Mouse (Mus musculus) CD8-positive naive resting alpha-beta T cell, adult 2 months (primary cell): Measurements from ENCODE around the gene Adcy9.

Experiments used
- DNase-seq, 2 experiments: peaks; one replicate each; pipeline ENCODE4 v3.0.0; 2022; ENCODE audit warnings: low read depth in 2 of 2, low spot score in 2 of 2

The Adcy9 gene

GRCm38 (mm10) chr16:4420298-4421054 is at the start of gene Adcy9:
Adcy9 (minus strand) TSS chr16:4420498.
- DNase-seq = peak; percentile 8 to 11

GRCm38 (mm10) chr16:4469599-4470352 is 49.5 kb upstream of the Adcy9 start:
- DNase-seq = no peak

DNA sequence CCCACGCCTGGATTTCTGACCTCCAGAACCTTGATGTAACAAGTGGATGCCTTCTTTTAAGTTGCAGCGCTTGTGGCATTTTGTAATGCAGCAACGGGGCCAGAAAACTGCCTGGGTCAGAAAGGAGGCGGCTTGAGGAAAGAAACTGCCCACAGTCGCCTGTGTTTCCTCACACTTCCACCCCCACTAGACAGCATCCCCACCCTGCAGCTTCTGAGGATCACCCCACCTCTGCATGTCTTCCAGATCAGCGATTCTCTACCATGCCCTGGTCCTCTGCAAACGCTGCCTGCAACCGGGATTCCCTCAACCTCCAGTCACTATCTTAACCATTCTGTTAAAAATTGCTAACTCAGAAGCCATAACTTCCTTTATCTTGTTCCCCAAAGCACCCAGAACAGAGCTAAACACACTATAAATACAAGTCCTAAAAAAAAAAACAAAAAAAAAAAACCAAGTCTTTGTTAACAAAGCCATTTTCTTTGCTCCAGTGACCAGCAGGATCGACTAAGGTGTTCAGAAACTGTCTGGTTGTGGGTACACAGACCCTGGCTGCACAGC is 44.3 kb upstream of the Adcy9 start:
- DNase-seq = no peak

- no peak for DNase-seq
Measured at GRCm38 (mm10) chr16:4457927-4458326, 37.6 kb upstream of the Adcy9 start.

DNA sequence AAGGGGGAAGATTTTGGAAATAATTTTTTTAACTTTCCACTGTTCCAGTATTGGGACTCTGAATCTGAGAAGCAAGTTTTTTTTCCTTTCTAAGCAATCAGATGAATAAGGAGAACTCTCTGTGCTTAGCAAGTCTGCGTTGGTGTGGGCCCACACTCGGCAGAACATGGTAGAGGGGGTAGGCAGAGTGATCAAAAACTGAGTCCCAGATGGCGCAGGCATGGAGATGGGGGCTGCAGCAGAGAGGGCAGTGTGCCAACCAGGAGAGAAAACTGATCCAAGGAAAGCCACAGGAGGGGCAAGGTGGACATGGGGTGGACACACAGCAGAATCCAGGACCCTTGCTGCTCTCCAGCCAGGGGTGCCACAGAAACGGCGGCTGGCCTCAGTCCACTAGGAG is 36.1 kb upstream of the Adcy9 start:
- no peak for DNase-seq

GRCm38 (mm10) chr16:4455693-4456092 is 35.4 kb upstream of the Adcy9 start:
- DNase-seq = no peak

GRCm38 (mm10) chr16:4454563-4454962 is 34.3 kb upstream of the Adcy9 start:
- no peak for DNase-seq

- DNase-seq = no peak
Measured at GRCm38 (mm10) chr16:4449418-4449817, 29.1 kb upstream of the Adcy9 start.

DNA sequence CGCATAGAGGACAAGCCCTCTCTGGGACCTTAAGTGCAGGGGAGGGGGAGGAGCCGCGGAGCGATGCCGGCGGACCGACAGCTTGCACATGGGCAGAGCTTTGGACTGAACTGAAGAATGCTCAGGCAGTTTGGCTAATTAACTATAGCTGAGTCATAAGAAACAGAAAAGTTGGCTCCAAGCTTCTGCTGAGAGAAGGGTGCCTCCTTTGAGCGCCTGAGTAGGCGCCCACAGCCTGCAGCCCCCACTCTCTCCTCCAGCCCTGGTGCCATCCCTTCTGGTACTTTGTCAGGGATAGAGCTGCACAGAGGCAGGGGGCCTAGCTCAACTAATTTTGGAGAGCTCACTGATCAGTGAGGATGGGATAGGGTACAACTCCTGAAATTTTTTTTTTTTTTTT is 27.9 kb upstream of the Adcy9 start:
- DNase-seq = no peak

GRCm38 (mm10) chr16:4446395-4446794 is 26.1 kb upstream of the Adcy9 start:
- DNase-seq = no peak

- no peak for DNase-seq
Measured at GRCm38 (mm10) chr16:4444378-4444777, 24.1 kb upstream of the Adcy9 start.

GRCm38 (mm10) chr16:4439302-4440066 is 19.2 kb upstream of the Adcy9 start:
- no peak for DNase-seq

DNA sequence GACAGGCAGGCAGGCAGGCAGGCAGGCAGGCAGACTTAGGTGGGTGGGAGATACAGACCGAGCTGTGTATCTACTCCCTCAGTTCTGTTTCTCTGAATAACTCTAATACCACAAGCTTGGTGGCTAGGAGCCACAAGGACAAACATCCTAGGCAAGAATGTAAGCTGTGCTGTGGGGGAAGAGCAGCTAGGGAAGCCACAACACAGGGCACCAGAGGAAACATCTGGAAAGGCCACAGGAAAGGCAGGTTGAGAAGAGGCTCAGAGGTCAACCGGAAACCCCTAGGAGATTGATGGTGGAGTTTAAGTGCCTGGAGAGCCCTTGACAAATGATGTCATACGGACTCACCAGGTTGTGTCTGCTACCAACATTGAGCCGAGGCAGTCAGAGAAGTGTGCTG is 16.4 kb upstream of the Adcy9 start:
- DNase-seq = no peak

GRCm38 (mm10) chr16:4435371-4435770 is 15.1 kb upstream of the Adcy9 start:
- no peak for DNase-seq

GRCm38 (mm10) chr16:4431841-4432240 is 11.5 kb upstream of the Adcy9 start:
- DNase-seq = no peak

- no peak for DNase-seq
Measured at GRCm38 (mm10) chr16:4431013-4431412, 10.7 kb upstream of the Adcy9 start.

- no peak for DNase-seq
Measured at GRCm38 (mm10) chr16:4430232-4430631, 9.9 kb upstream of the Adcy9 start.

DNA sequence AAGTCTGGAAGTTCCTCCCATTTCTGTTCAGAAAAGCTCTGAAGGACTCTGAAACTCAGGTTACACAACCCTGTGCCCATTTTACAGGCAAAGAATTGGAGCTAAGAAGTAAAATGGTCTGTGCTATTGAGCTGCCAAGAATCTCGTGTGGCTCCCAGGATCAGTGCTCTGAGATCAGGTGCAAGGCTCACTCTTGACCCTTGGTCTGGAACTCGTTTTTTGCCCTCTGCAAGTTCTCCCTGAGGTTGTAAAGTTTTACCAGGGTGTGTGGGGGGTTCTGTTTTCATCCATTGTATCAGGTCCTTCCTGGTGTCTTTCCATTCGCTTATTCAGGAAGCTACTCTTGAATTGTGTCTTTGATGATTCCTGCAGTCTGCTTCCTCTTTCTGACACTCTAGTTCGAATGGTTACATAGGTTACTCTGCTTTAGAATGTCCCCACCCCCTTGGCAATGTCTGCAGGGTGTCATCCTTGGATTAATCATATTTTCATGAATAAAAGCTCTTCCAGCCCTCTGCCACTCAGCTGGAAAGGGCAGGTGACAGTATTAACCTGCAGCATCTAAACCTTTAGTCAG is 5.4 kb upstream of the Adcy9 start:
- no peak for DNase-seq

DNA sequence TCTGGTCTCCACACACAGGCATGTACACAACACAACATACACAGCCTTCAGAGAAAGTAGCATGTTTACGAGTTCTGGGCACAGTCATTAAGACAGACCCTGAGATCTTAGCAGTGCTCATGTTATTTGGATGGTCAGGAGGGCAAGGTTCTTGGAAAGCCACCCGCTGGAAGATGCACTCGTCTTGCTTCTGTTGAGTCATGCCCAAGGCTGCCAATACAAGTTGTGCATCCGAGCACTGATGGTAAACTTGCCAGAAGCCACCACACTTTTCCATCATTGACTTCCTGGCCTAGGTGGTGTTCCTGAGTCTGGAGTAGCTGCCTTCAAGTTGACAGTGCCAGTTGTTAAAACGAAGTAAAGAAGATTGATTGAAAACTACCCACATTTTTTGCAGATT is 3.3 kb upstream of the Adcy9 start:
- DNase-seq = no peak

DNA sequence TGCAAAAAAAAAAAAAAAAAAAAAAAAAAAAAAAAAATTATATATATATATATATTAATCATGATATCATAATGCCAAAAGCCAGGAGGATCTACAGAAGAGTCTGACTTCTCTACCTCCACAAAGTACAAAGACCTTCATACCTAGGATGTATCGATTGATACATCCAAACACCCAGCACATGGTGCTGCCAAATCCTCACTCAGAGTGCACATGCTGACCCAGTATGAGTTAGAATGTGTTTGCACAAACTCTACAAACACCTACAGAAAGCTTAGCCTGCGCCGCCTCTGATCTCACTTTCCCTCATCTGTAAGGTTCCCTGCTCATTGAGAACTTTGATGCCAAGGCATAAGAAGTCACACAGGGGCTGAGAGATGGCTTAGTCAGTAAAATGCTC is 2.7 kb upstream of the Adcy9 start:
- no peak for DNase-seq
